Mouse (Mus musculus): ENCODE results near the gene Pla2g4b. TPM values are rescaled to one million over a fixed set of nuclear protein-coding genes. Genes with fewer than 3 reads are reported as not detected.

Pla2g4b gene
- polyA plus RNA-seq (2014; fragmentation: Nextera tagmentation; extraction: Ambion mirVana), result 1.3 and 1.5 TPM in 2 replicates

DNA sequence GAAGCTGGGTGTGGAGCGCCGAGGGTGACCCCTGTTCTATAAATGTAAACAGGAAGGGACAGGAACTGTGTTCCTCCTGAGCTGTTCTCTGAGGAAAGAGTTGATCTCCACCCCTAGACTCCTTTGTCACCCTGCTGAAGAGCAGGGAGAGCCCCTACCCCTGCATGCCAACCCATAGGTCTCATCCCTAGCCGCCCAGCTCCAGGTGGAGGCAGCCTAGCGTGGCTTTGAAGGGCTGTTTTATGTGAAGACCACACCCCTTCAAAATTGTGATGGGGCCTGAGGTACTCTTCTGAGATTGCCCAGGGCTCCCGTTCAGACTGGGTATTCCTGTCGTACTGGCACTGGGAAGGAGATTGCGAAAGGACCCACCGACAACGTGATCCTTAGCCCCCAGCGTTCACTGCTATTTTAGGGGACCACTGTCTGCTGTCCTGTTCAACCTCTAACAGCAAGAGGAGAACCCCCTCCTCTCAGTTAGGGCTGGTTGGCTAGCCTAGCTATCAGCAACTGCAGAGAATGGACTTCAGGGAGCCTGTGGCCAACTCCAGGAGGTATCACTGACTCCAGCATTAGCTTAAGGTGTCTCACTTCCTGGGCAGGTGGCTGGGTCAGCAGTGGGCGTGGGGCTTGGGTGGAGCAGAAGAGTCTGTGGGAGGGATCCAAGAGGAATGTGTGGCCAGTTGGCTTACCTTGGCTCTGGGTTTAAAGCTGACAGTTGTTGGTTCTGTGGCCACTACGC, at the start of gene Pla2g4b:
Pla2g4b (plus strand) TSS at position 692 of the 742 bp plus-strand sequence.
- Histone ChIP-seq H3K9me3 (ENCODE audit: control insufficient read depth, low read length) (no peaks in the 10 kb centered on the region), H3K4me3 (ENCODE audit: low read length) (no peak within 1 kb of the TSS), H3K27ac (ENCODE audit: low read depth, low read length) (no peak within 1 kb of the TSS), H3K9ac (ENCODE audit: low read depth, low read length) (no peak within 1 kb of the TSS), H3K4me1 (ENCODE audit: control insufficient read depth, insufficient read depth, low read length) (peaks cover 4% of the 10 kb centered on the region; the same call in 1 of the 2 replicates), H3K36me3 (ENCODE audit: control insufficient read depth, insufficient read depth, low read length) (peaks cover 67% of the 10 kb centered on the region), H3K4me2 (replicated peaks; ENCODE audit: low read depth, low read length) (no peak within 1 kb of the TSS), H3K27me3 (ENCODE audit: control insufficient read depth, insufficient read depth, low read length) (no peaks in the 10 kb centered on the region)
- ATAC-seq (ENCODE audit: low FRiP score, low TSS enrichment), result no peak
- WGBS, result 88% methylated on average over 12 of the region's 12 CpGs

GRCm38 (mm10) chr2:119985871-119986270, 47.3 kb upstream of the Pla2g4b start:
- H3K9ac ChIP-seq (ENCODE audit: low read depth, low read length), result no peak overlapping the region
- H3K27ac ChIP-seq (ENCODE audit: low read depth, low read length), result no peak overlapping the region
- H3K36me3 ChIP-seq (ENCODE audit: control insufficient read depth, insufficient read depth, low read length), result no peaks in the 10 kb centered on the region
- WGBS, result 74% methylated on average over 8 of the region's 8 CpGs
- no peaks in the 10 kb centered on the region for H3K9me3 ChIP-seq (ENCODE audit: control insufficient read depth, low read length)
- no peaks in the 10 kb centered on the region for H3K4me1 ChIP-seq (ENCODE audit: control insufficient read depth, insufficient read depth, low read length)
- no peak for ATAC-seq (ENCODE audit: low FRiP score, low TSS enrichment)
- no peak overlapping the region for H3K4me3 ChIP-seq (ENCODE audit: low read length)
- H3K27me3 ChIP-seq (ENCODE audit: control insufficient read depth, insufficient read depth, low read length), result no peaks in the 10 kb centered on the region
- no peak overlapping the region for H3K4me2 ChIP-seq (replicated peaks; ENCODE audit: low read depth, low read length)

DNA sequence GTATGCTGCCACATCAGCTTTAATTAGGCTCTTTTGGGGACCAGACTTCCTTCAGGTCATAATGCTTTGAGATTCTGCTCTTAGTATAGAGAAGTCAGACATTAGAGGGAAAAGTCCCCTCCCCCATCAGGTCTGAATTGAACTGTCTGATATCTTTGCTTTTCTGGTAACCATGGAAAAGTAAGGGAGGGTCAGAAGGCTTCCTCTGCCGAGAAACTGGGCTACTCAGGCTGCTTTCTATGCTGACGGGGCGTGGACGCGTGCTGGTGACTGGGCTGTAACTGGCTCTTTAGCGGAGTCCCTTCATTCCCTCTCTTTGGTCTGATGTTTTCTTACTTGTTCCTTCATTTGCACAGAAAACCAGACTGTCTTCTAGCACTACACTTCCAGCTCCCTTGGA, 46.8 kb upstream of the Pla2g4b start:
- WGBS, result 75% methylated on average over 6 of the region's 6 CpGs
- H3K4me3 ChIP-seq (ENCODE audit: low read length), result no peak overlapping the region
- H3K9ac ChIP-seq (ENCODE audit: low read depth, low read length), result no peak overlapping the region
- no peaks in the 10 kb centered on the region for H3K36me3 ChIP-seq (ENCODE audit: control insufficient read depth, insufficient read depth, low read length)
- no peaks in the 10 kb centered on the region for H3K27me3 ChIP-seq (ENCODE audit: control insufficient read depth, insufficient read depth, low read length)
- H3K4me2 ChIP-seq (replicated peaks; ENCODE audit: low read depth, low read length), result no peak overlapping the region
- ATAC-seq (ENCODE audit: low FRiP score, low TSS enrichment), result no peak
- H3K27ac ChIP-seq (ENCODE audit: low read depth, low read length), result no peak overlapping the region
- no peaks in the 10 kb centered on the region for H3K9me3 ChIP-seq (ENCODE audit: control insufficient read depth, low read length)
- no peaks in the 10 kb centered on the region for H3K4me1 ChIP-seq (ENCODE audit: control insufficient read depth, insufficient read depth, low read length)

GRCm38 (mm10) chr2:119987441-119987840, 45.8 kb upstream of the Pla2g4b start:
- H3K4me1 ChIP-seq (ENCODE audit: control insufficient read depth, insufficient read depth, low read length), result no peaks in the 10 kb centered on the region
- H3K9me3 ChIP-seq (ENCODE audit: control insufficient read depth, low read length), result no peaks in the 10 kb centered on the region
- no peak for ATAC-seq (ENCODE audit: low FRiP score, low TSS enrichment)
- no peaks in the 10 kb centered on the region for H3K36me3 ChIP-seq (ENCODE audit: control insufficient read depth, insufficient read depth, low read length)
- no peak overlapping the region for H3K27ac ChIP-seq (ENCODE audit: low read depth, low read length)
- no peaks in the 10 kb centered on the region for H3K27me3 ChIP-seq (ENCODE audit: control insufficient read depth, insufficient read depth, low read length)
- 93% methylated on average over 2 of the region's 2 CpGs for WGBS
- no peak overlapping the region for H3K4me3 ChIP-seq (ENCODE audit: low read length)
- H3K4me2 ChIP-seq (replicated peaks; ENCODE audit: low read depth, low read length), result no peak overlapping the region
- no peak overlapping the region for H3K9ac ChIP-seq (ENCODE audit: low read depth, low read length)

DNA sequence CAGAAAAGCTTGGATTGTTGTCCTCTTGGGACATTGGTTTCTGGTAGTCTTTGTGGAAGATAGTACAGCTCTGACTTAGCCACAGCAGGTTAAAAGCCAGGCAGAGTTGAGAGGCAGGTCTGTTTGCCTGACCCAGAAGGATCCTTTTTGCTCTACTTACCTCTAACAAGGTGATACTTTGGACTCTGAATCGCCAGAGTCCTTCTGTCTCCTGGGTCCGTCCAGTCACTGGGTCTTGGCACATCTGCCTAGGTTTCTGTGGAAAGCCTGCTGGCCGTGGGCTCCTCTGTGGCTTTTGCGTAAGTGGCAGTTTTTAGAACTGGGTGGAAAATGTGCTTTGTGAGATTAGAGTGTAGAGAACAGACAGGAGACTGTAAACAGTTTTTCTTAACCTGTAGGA, 44.3 kb upstream of the Pla2g4b start:
- Histone ChIP-seq H3K36me3 (ENCODE audit: control insufficient read depth, insufficient read depth, low read length) (no peaks in the 10 kb centered on the region), H3K4me1 (ENCODE audit: control insufficient read depth, insufficient read depth, low read length) (no peaks in the 10 kb centered on the region)
- ATAC-seq (ENCODE audit: low FRiP score, low TSS enrichment), result no peak

GRCm38 (mm10) chr2:119990881-119991280, 42.3 kb upstream of the Pla2g4b start:
- WGBS, result 80% methylated on average over 6 of the region's 6 CpGs
- H3K4me3 ChIP-seq (ENCODE audit: low read length), result no peak overlapping the region
- ATAC-seq (ENCODE audit: low FRiP score, low TSS enrichment), result no peak

More for the DNA sequence above, 44.3 kb upstream of the Pla2g4b start:
- H3K27ac ChIP-seq (ENCODE audit: low read depth, low read length), result no peak overlapping the region
- 87% methylated on average over 4 of the region's 4 CpGs for WGBS
- no peaks in the 10 kb centered on the region for H3K9me3 ChIP-seq (ENCODE audit: control insufficient read depth, low read length)
- no peak overlapping the region for H3K4me3 ChIP-seq (ENCODE audit: low read length)
- no peak overlapping the region for H3K9ac ChIP-seq (ENCODE audit: low read depth, low read length)
- no peaks in the 10 kb centered on the region for H3K27me3 ChIP-seq (ENCODE audit: control insufficient read depth, insufficient read depth, low read length)
- no peak overlapping the region for H3K4me2 ChIP-seq (replicated peaks; ENCODE audit: low read depth, low read length)

GRCm38 (mm10) chr2:119992349-119992748, 40.9 kb upstream of the Pla2g4b start:
- Histone ChIP-seq H3K27me3 (ENCODE audit: control insufficient read depth, insufficient read depth, low read length) (no peaks in the 10 kb centered on the region), H3K4me2 (replicated peaks; ENCODE audit: low read depth, low read length) (no peak overlapping the region), H3K36me3 (ENCODE audit: control insufficient read depth, insufficient read depth, low read length) (no peaks in the 10 kb centered on the region), H3K27ac (ENCODE audit: low read depth, low read length) (no peak overlapping the region), H3K9ac (ENCODE audit: low read depth, low read length) (no peak overlapping the region), H3K4me3 (ENCODE audit: low read length) (no peak overlapping the region), H3K9me3 (ENCODE audit: control insufficient read depth, low read length) (no peaks in the 10 kb centered on the region), H3K4me1 (ENCODE audit: control insufficient read depth, insufficient read depth, low read length) (peaks cover 18% of the 10 kb centered on the region; the same call in 1 of the 2 replicates)
- ATAC-seq (ENCODE audit: low FRiP score, low TSS enrichment), result no peak
- 80% methylated on average over 2 of the region's 2 CpGs for WGBS

More at GRCm38 (mm10) chr2:119990881-119991280, 42.3 kb upstream of the Pla2g4b start:
- no peaks in the 10 kb centered on the region for H3K27me3 ChIP-seq (ENCODE audit: control insufficient read depth, insufficient read depth, low read length)
- no peak overlapping the region for H3K9ac ChIP-seq (ENCODE audit: low read depth, low read length)
- no peaks in the 10 kb centered on the region for H3K9me3 ChIP-seq (ENCODE audit: control insufficient read depth, low read length)
- no peaks in the 10 kb centered on the region for H3K36me3 ChIP-seq (ENCODE audit: control insufficient read depth, insufficient read depth, low read length)
- H3K4me1 ChIP-seq (ENCODE audit: control insufficient read depth, insufficient read depth, low read length), result peaks cover 10% of the 10 kb centered on the region; the same call in 1 of the 2 replicates
- H3K4me2 ChIP-seq (replicated peaks; ENCODE audit: low read depth, low read length), result no peak overlapping the region
- H3K27ac ChIP-seq (ENCODE audit: low read depth, low read length), result no peak overlapping the region

GRCm38 (mm10) chr2:119993515-119993914, 39.7 kb upstream of the Pla2g4b start:
- Histone ChIP-seq H3K27ac (ENCODE audit: low read depth, low read length) (no peak overlapping the region), H3K4me3 (ENCODE audit: low read length) (no peak overlapping the region), H3K4me1 (ENCODE audit: control insufficient read depth, insufficient read depth, low read length) (peaks cover 18% of the 10 kb centered on the region; the same call in 1 of the 2 replicates), H3K9ac (ENCODE audit: low read depth, low read length) (no peak overlapping the region), H3K27me3 (ENCODE audit: control insufficient read depth, insufficient read depth, low read length) (no peaks in the 10 kb centered on the region), H3K4me2 (replicated peaks; ENCODE audit: low read depth, low read length) (no peak overlapping the region), H3K9me3 (ENCODE audit: control insufficient read depth, low read length) (no peaks in the 10 kb centered on the region), H3K36me3 (ENCODE audit: control insufficient read depth, insufficient read depth, low read length) (no peaks in the 10 kb centered on the region)
- 62% methylated on average over 2 of the region's 2 CpGs for WGBS
- no peak for ATAC-seq (ENCODE audit: low FRiP score, low TSS enrichment)

- H3K27me3 ChIP-seq (ENCODE audit: control insufficient read depth, insufficient read depth, low read length), result no peaks in the 10 kb centered on the region
- peaks cover 2% of the 10 kb centered on the region; the same call in 1 of the 2 replicates for H3K36me3 ChIP-seq (ENCODE audit: control insufficient read depth, insufficient read depth, low read length)
- H3K9me3 ChIP-seq (ENCODE audit: control insufficient read depth, low read length), result no peaks in the 10 kb centered on the region
- no peak overlapping the region for H3K4me3 ChIP-seq (ENCODE audit: low read length)
- no peak overlapping the region for H3K9ac ChIP-seq (ENCODE audit: low read depth, low read length)
- no peak overlapping the region for H3K4me2 ChIP-seq (replicated peaks; ENCODE audit: low read depth, low read length)
- peaks cover 18% of the 10 kb centered on the region; the same call in 1 of the 2 replicates for H3K4me1 ChIP-seq (ENCODE audit: control insufficient read depth, insufficient read depth, low read length)
- 77% methylated on average over 6 of the region's 6 CpGs for WGBS
- peak overlapping the region; percentile 93 for H3K27ac ChIP-seq (ENCODE audit: low read depth, low read length)
- no peak for ATAC-seq (ENCODE audit: low FRiP score, low TSS enrichment)
These were observed 38.4 kb upstream of the Pla2g4b start for GRCm38 (mm10) chr2:119994839-119995238.

Measured in kidney, embryonic 14.5 days (tissue).